Mouse (Mus musculus) embryonic facial prominence, embryonic 14.5 days (tissue): ENCODE measurements around the gene Gm20388. TPM values are rescaled to one million over a fixed set of nuclear protein-coding genes. Genes with fewer than 3 reads are reported as not detected.

Experiments used
- ATAC-seq: fragments of 200-750 bp; cut with Nextera tagmentation; 2 replicates; pipeline ENCODE4 v1.8.0; 2017; ENCODE audit warnings: low read depth, moderate number of reproducible peaks, moderate TSS enrichment
- DNase-seq: peaks from one replicate; pipeline ENCODE4 v3.0.0-alpha.2; 2015; ENCODE audit warnings: low spot score
- H3K27ac ChIP-seq: fragments of 300-500 bp; sonication (generic); replicated peaks from 2 replicates; pipeline ENCODE4 v1.5.1; 2014; ENCODE audit warnings: low read depth, mild to moderate bottlenecking, low read length, moderate library complexity
- H3K27me3 ChIP-seq: fragments of 300-500 bp; sonication (generic); replicated peaks from 2 replicates; pipeline ENCODE4 v1.6.1; 2014; ENCODE audit warnings: low read length; ENCODE audit not compliant: control insufficient read depth, insufficient read depth
- H3K36me3 ChIP-seq: fragments of 300-500 bp; sonication (generic); 2 replicates; pipeline ENCODE4 v1.6.1; 2014; ENCODE audit warnings: low read length, mixed read lengths; ENCODE audit not compliant: control insufficient read depth, insufficient read depth
- H3K4me1 ChIP-seq: fragments of 300-500 bp; sonication (generic); 2 replicates; pipeline ENCODE4 v1.6.1; 2014; ENCODE audit warnings: antibody characterized with exemption, low read length; ENCODE audit not compliant: control insufficient read depth, insufficient read depth
- H3K4me2 ChIP-seq: fragments of 300-500 bp; sonication (generic); 2 replicates; pipeline ENCODE4 v1.6.1; 2014; ENCODE audit warnings: low read depth, mild to moderate bottlenecking, low read length, moderate library complexity, mixed read lengths
- H3K4me3 ChIP-seq: fragments of 300-500 bp; sonication (generic); 2 replicates; pipeline ENCODE4 v1.5.1; 2014; ENCODE audit warnings: low read depth, mild to moderate bottlenecking, low read length
- H3K9ac ChIP-seq: fragments of 300-500 bp; sonication (generic); 2 replicates; pipeline ENCODE4 v1.6.1; 2014; ENCODE audit warnings: low read depth, mild to moderate bottlenecking, low read length, moderate library complexity, mixed read lengths
- H3K9me3 ChIP-seq: fragments of 300-500 bp; sonication (generic); 2 replicates; pipeline ENCODE4 v1.6.1; 2016; ENCODE audit warnings: low read length; ENCODE audit not compliant: control insufficient read depth
- WGBS: fragments of 180-500 bp; shearing (Covaris S2); extraction: QIAGEN DNeasy Blood & Tissue Kit; methylation state at CpG from one replicate; pipeline ENCODE4 v1.1.7; 2014; 5-methylcytosine and 5-hydroxymethylcytosine counted together
- polyA plus RNA-seq: library from polyadenylated mRNA; unstranded; fragments of >200 nt; fragmentation: Nextera tagmentation; extraction: Ambion mirVana; gene quantifications from 2 replicates; pipeline ENCODE4 v1.2.1, GENCODE M21; 2014

The Gm20388 gene
- polyA plus RNA-seq, 1 experiment from 2014 or later = not detected

GRCm38 (mm10) chr8:124088092-124088613 lies 4177.5 kb downstream of the Gm20388 start:
- 43% methylated on average over 11 of the region's 11 CpGs for whole genome bisulfite sequencing
- Histone ChIP-seq H3K27ac (0 out of 2 replicates have a peak overlapping the region, but pooled peaks have one; percentile 8), H3K36me3 (no peaks in the 10 kb centered on the region), H3K27me3 (no peaks in the 10 kb centered on the region), H3K4me2 (no peak overlapping the region), H3K4me3 (no peak overlapping the region), H3K9ac (no peak overlapping the region), H3K4me1 (no peaks in the 10 kb centered on the region), H3K9me3 (no peaks in the 10 kb centered on the region)
- ATAC-seq (peak; percentile 74), DNase-seq (peak; percentile 63)

DNA sequence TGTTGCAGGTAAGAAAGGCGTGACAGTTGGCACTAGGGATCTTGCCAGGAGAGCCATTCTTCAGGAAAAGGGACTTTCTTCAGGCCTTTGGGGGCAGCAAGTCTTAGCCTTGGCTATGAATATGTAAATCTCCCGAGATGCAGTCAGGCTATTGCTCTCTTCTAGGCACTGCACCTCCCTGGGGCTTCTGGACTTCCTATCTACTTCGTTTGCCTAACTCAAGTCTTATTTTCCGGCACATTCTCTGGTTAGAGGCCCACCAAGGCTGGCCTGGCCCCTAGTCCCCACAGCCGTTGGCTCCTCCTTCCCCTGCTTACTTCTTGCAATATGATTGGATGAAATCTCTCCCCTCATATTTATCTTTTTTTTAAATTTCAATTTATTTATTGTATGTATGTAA lies 4178.4 kb downstream of the Gm20388 start:
- no peak overlapping the region for H3K4me3 ChIP-seq
- H3K4me2 ChIP-seq = no peak overlapping the region
- 80% methylated on average over 5 of the region's 5 CpGs for WGBS
- H3K36me3 ChIP-seq = no peaks in the 10 kb centered on the region
- H3K9me3 ChIP-seq = no peaks in the 10 kb centered on the region
- no peak for DNase-seq
- no peak overlapping the region for H3K9ac ChIP-seq
- H3K27ac ChIP-seq = no peak overlapping the region
- ATAC-seq = no peak
- H3K27me3 ChIP-seq = no peaks in the 10 kb centered on the region
- no peaks in the 10 kb centered on the region for H3K4me1 ChIP-seq

GRCm38 (mm10) chr8:124090473-124090872 lies 4179.8 kb downstream of the Gm20388 start:
- no peaks in the 10 kb centered on the region for H3K9me3 ChIP-seq
- 92% methylated on average over 5 of the region's 5 CpGs for WGBS
- H3K9ac ChIP-seq = no peak overlapping the region
- H3K4me3 ChIP-seq = no peak overlapping the region
- H3K36me3 ChIP-seq = no peaks in the 10 kb centered on the region
- H3K4me2 ChIP-seq = no peak overlapping the region
- DNase-seq (no peak), ATAC-seq (no peak)
- no peaks in the 10 kb centered on the region for H3K4me1 ChIP-seq
- no peak overlapping the region for H3K27ac ChIP-seq
- no peaks in the 10 kb centered on the region for H3K27me3 ChIP-seq

DNA sequence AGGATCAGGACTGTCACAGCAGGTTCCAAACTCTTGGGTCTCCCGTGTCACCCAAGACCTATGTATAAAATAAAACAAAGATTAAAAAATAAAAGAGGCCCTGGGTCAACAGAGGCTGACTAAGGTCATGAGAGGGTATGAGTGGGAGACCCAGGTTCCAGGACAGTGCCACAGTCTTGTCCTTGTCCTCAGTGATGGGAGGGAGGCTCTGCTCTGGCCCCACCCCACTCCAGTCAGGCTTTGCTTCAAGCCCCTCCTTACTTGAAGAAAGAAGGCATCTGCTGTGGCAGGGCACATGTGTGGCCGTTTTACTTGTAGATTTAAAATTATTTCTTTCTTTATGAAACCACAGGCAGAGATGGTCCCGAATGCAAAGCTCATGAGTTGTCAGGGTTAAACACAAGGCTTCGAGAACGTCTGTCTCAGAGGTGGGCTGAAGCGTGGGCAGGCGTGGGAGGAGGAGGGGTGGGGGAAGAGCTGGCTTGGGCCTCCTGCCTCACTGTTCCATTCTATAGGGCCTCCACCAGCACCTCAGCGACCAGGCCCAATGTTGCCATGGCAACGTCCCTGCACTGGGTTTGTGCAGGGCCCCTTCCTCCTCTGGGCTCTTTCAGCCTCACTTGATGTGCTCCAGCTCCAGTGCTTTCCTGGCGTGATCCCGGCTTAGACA lies 4188.4 kb downstream of the Gm20388 start:
- Histone ChIP-seq H3K36me3 (no peaks in the 10 kb centered on the region), H3K4me3 (no peak overlapping the region), H3K4me2 (0 out of 2 replicates have a peak overlapping the region, but pooled peaks have one; percentile 3), H3K4me1 (peaks cover 9% of the 10 kb centered on the region; the same call in 1 of the 2 replicates), H3K9me3 (no peaks in the 10 kb centered on the region), H3K27me3 (no peaks in the 10 kb centered on the region), H3K27ac (no peak overlapping the region), H3K9ac (no peak overlapping the region)
- peak; percentile 91; the same call in 1 of the 2 replicates for ATAC-seq
- DNase-seq = peak; percentile 87
- WGBS = 28% methylated on average over 11 of the region's 11 CpGs

DNA sequence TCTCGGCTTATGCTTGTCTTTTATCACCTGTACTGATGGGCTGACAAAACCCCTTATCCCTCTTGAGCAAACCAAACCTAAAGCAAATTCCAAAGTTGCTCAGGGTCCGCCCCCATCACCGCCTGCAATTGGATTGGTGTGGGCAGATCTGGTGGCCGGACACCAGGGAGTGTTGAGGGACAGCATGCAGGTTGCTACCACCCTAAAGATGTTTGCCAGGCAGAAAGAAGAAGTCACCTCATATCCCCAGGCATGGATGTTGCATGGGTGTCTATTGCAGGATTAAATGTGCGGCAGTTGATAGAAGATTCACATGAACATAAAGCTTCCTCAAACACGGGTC lies 4189.0 kb downstream of the Gm20388 start:
- Histone ChIP-seq H3K4me1 (peaks cover 9% of the 10 kb centered on the region; the same call in 1 of the 2 replicates), H3K4me3 (no peak overlapping the region), H3K9ac (no peak overlapping the region), H3K4me2 (0 out of 2 replicates have a peak overlapping the region, but pooled peaks have one; percentile 3), H3K36me3 (no peaks in the 10 kb centered on the region), H3K27me3 (no peaks in the 10 kb centered on the region), H3K27ac (no peak overlapping the region), H3K9me3 (no peaks in the 10 kb centered on the region)
- ATAC-seq (no peak), DNase-seq (no peak)
- WGBS = 68% methylated on average over 6 of the region's 6 CpGs

- H3K27ac ChIP-seq = no peak overlapping the region
- H3K4me1 ChIP-seq = peaks cover 3% of the 10 kb centered on the region; the same call in 1 of the 2 replicates
- H3K9me3 ChIP-seq = no peaks in the 10 kb centered on the region
- no peak overlapping the region for H3K9ac ChIP-seq
- ATAC-seq = no peak
- H3K4me3 ChIP-seq = no peak overlapping the region
- DNase-seq = no peak
- 60% methylated on average over 6 of the region's 6 CpGs for WGBS
- H3K27me3 ChIP-seq = no peaks in the 10 kb centered on the region
- H3K4me2 ChIP-seq = no peak overlapping the region
- no peaks in the 10 kb centered on the region for H3K36me3 ChIP-seq
Observed at GRCm38 (mm10) chr8:124105869-124106268, 4195.2 kb downstream of the Gm20388 start.

GRCm38 (mm10) chr8:124106328-124107195 lies 4195.9 kb downstream of the Gm20388 start:
- Histone ChIP-seq H3K27ac (no peak overlapping the region), H3K4me2 (no peak overlapping the region), H3K36me3 (no peaks in the 10 kb centered on the region), H3K4me3 (no peak overlapping the region), H3K9me3 (no peaks in the 10 kb centered on the region), H3K27me3 (no peaks in the 10 kb centered on the region), H3K9ac (no peak overlapping the region), H3K4me1 (peaks cover 3% of the 10 kb centered on the region; the same call in 1 of the 2 replicates)
- WGBS = 83% methylated on average over 7 of the region's 7 CpGs
- ATAC-seq = no peak
- no peak for DNase-seq

GRCm38 (mm10) chr8:124113108-124113507 lies 4202.5 kb downstream of the Gm20388 start:
- Histone ChIP-seq H3K27ac (no peak overlapping the region), H3K36me3 (no peaks in the 10 kb centered on the region), H3K4me2 (no peak overlapping the region), H3K4me1 (no peaks in the 10 kb centered on the region), H3K4me3 (no peak overlapping the region), H3K9ac (no peak overlapping the region), H3K27me3 (no peaks in the 10 kb centered on the region), H3K9me3 (no peaks in the 10 kb centered on the region)
- DNase-seq = peak; percentile 40
- WGBS = 67% methylated on average over 10 of the region's 10 CpGs
- no peak for ATAC-seq
